Mouse (Mus musculus): ENCODE data around the gene Btg2.

- TF ChIP-seq CTCF (IDR thresholded peaks at IDR 0.05; ENCODE audit: extremely low read depth, insufficient read depth, low read length) (no peak), POLR2A (IDR thresholded peaks at IDR 0.05; ENCODE audit: extremely low read depth, insufficient read depth, low read length) (no peak)
These were observed 8.7 kb downstream of the Btg2 start for GRCm38 (mm10) chr1:134070099-134070669.
